Mouse (Mus musculus) kidney, embryonic 16.5 days (tissue): ENCODE results near the gene Evi2b. TPM values are rescaled to one million over a fixed set of nuclear protein-coding genes. Genes with fewer than 3 reads are reported as not detected.

Experiments
- ATAC-seq: fragments of 200-750 bp; cut with Nextera tagmentation; 2 replicates; pipeline ENCODE4 v1.8.0; 2017; ENCODE audit warnings: moderate TSS enrichment; ENCODE audit not compliant: low FRiP score, low TSS enrichment
- H3K27ac ChIP-seq: fragments of 300-500 bp; sonication (generic); 2 replicates; pipeline ENCODE4 v1.5.1; 2014; ENCODE audit warnings: low read length
- H3K27me3 ChIP-seq: fragments of 300-500 bp; sonication (generic); 2 replicates; pipeline ENCODE4 v1.6.1; 2014; ENCODE audit warnings: low read length, control low read depth, mixed read lengths; ENCODE audit not compliant: insufficient read depth
- H3K36me3 ChIP-seq: fragments of 300-500 bp; sonication (generic); 2 replicates; pipeline ENCODE4 v1.6.1; 2014; ENCODE audit warnings: low read length, control low read depth, mixed read lengths; ENCODE audit not compliant: insufficient read depth
- H3K4me1 ChIP-seq: fragments of 300-500 bp; sonication (generic); 2 replicates; pipeline ENCODE4 v1.6.1; 2014; ENCODE audit warnings: low read length, control low read depth, mixed read lengths; ENCODE audit not compliant: insufficient read depth
- H3K4me2 ChIP-seq: fragments of 300-500 bp; sonication (generic); replicated peaks from 2 replicates; pipeline ENCODE4 v1.6.1; 2014; ENCODE audit warnings: low read depth, low read length
- H3K4me3 ChIP-seq: fragments of 300-500 bp; sonication (generic); 2 replicates; pipeline ENCODE4 v1.5.1; 2014; ENCODE audit warnings: mild to moderate bottlenecking, low read length
- H3K9ac ChIP-seq: fragments of 300-500 bp; sonication (generic); replicated peaks from 2 replicates; pipeline ENCODE4 v1.6.1; 2014; ENCODE audit warnings: low read length
- H3K9me3 ChIP-seq: fragments of 300-500 bp; sonication (generic); 2 replicates; pipeline ENCODE4 v1.6.1; 2016; ENCODE audit warnings: low read length, control low read depth
- WGBS: fragments of 180-500 bp; shearing (Covaris S2); extraction: QIAGEN DNeasy Blood & Tissue Kit; methylation state at CpG from one replicate; pipeline ENCODE4 v1.1.7; 2014; 5-methylcytosine and 5-hydroxymethylcytosine counted together
- polyA plus RNA-seq: library from polyadenylated mRNA; unstranded; fragments of >200 nt; fragmentation: Nextera tagmentation; extraction: Ambion mirVana; gene quantifications from 2 replicates; pipeline ENCODE4 v1.2.1, GENCODE M21; 2015

The Evi2b gene
- 0.50 and 0.60 TPM in 2 replicates for polyA plus RNA-seq

DNA sequence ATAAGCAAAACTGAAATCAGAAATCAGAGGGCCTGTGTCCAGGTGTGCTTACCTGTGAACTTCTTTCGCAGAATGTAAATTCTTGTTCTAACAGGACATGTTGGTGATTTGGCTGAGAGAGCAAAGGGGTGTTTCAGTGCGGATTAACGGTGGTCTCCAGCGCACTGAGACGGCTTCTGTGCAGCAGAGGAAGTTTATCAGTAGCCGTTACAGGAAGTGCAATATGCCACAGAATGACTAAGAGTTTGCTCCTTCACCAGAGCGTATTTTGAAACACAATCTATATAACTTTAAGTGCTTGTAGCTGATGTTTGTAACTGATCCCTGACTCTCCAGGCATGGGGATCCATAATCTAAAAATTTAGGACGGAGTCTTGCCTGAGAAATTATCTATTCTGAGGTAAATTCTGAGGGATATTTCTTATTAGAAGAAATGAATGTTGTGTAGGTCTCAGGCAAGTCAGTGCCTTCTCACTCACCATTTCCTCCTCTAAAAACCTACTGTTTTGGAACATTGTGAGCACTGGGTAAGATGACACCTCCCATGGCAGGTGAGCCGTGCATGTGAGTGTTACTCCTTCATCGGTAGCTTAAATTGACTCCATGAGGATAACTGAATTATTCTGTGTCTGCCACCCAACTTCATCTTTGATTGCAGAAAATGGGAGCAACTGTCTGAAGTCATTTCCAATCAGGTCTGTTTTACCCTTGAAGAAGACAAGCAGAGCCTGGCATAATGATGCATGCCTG, at the start of gene Evi2b:
Gene Evi2b, minus strand, starts transcription at position 203 of the 750 bp plus-strand sequence.
- Histone ChIP-seq H3K4me3 (no peak within 1 kb of the TSS), H3K4me2 (0 out of 2 replicates have a peak within 1 kb of the TSS, but pooled peaks have one; percentile 7), H3K36me3 (no peaks in the 10 kb centered on the region), H3K27ac (0 out of 2 replicates have a peak within 1 kb of the TSS, but pooled peaks have one; percentile 53), H3K4me1 (peaks cover 10% of the 10 kb centered on the region), H3K9ac (0 out of 2 replicates have a peak within 1 kb of the TSS, but pooled peaks have one; percentile 11), H3K27me3 (no peaks in the 10 kb centered on the region), H3K9me3 (no peaks in the 10 kb centered on the region)
- no peak for ATAC-seq
- WGBS: 34% methylated on average over 10 of the region's 10 CpGs

DNA sequence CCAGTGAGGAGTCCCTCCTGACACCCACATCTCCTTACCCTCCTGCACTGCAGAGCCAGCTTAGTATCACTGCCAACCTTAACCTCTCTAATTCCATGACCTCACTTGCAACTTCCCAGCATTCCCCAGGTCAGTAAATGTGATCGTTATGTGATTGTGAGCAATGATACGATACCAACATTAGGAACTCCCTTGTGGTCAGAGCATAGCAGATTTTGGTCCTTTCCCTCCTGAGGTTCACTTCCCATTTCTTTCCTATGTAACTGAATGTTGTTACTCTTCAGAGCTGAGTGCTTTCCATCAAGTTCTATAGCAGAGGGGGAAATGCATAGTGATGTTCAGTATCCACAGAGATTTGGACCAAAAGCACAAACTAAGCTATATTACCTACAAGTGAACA, 46.8 kb upstream of the Evi2b start:
- Histone ChIP-seq H3K27ac (no peak overlapping the region), H3K4me2 (no peak overlapping the region), H3K4me3 (no peak overlapping the region), H3K4me1 (no peaks in the 10 kb centered on the region), H3K9me3 (no peaks in the 10 kb centered on the region), H3K36me3 (peaks cover 58% of the 10 kb centered on the region), H3K9ac (no peak overlapping the region), H3K27me3 (no peaks in the 10 kb centered on the region)
- ATAC-seq: no peak
- WGBS: 93% methylated on average over 2 of the region's 2 CpGs

DNA sequence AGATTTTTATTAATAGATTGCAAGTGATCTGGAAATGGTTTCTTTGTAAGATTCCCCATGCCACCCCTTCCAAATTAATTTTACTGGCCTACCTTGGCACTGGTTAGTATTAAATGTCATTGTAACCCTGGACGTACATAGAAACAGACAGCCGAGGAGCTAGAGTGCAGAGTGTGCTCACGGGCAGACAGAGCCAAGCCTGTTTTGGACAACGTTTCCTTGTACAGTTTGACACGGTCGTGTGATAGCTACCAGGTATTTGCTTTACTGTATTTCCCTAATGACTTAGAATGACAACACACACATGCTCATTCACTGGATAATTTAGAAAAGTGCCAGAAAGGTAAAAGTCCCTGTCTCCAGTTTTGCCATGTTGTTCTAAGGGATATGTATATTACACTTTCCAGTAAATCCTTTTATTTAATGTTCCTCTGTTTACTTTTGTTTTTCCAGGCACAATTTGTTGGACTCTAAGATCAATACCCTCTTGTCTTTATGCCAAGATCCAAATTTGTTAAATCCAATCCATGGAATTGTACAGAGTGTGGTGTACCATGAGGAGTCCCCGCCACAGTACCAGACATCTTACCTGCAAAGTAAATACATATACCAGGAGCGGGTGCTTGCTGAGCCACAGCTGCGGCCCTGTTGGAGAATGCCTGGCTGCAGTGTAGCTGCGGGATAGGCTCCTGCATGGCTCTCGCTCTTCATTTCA, 44.8 kb upstream of the Evi2b start:
- H3K9me3 ChIP-seq: no peaks in the 10 kb centered on the region
- no peak overlapping the region for H3K4me2 ChIP-seq
- peaks cover 54% of the 10 kb centered on the region for H3K36me3 ChIP-seq
- no peaks in the 10 kb centered on the region for H3K27me3 ChIP-seq
- H3K4me3 ChIP-seq: no peak overlapping the region
- H3K27ac ChIP-seq: no peak overlapping the region
- ATAC-seq: no peak
- WGBS: 91% methylated on average over 11 of the region's 11 CpGs
- H3K4me1 ChIP-seq: no peaks in the 10 kb centered on the region
- H3K9ac ChIP-seq: no peak overlapping the region

DNA sequence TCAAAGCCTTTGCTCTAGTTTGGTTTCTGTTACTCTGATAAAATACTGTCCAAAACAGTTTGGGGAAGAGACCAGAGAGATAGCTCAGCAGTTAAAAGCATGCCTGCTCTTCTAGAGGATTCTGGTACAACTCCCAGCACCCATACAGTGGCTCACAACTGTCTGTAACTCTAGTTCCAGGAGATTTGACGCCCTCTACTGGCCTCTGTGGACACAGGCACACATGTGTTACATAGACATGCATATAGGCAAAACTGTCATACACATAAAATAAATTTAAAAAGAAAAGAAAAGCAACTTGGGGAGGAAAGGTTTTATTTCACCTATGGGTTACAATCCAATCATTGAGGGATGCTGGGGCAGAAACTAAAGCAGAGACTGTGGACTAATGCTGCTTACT, 43.4 kb upstream of the Evi2b start:
- Histone ChIP-seq H3K36me3 (peaks cover 54% of the 10 kb centered on the region), H3K9ac (no peak overlapping the region), H3K4me3 (no peak overlapping the region), H3K27me3 (no peaks in the 10 kb centered on the region), H3K27ac (no peak overlapping the region), H3K9me3 (no peaks in the 10 kb centered on the region), H3K4me2 (no peak overlapping the region), H3K4me1 (no peaks in the 10 kb centered on the region)
- WGBS: 63% methylated on average over 1 of the region's 1 CpGs
- no peak for ATAC-seq

DNA sequence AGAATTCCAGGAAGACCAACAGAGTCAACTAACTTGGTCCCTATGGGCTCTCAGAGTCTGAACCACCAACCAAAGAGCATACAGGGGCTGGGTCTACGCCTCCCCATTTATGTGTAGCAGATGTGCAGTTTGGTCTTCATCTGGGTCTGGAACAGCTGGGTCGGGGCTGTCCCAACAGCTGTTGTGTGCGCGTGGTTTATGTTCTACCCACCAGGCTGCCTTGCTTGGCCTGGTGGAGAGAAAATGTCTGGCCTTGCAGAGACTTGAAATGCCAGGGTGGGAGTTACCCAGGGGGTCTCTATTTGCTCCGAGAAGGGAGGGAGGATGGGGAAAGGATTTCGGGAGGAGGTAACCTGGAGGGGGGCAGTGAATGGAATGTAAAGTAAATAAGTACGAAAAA, 39.9 kb upstream of the Evi2b start:
- no peak overlapping the region for H3K4me2 ChIP-seq
- no peaks in the 10 kb centered on the region for H3K9me3 ChIP-seq
- H3K27me3 ChIP-seq: no peaks in the 10 kb centered on the region
- H3K4me3 ChIP-seq: no peak overlapping the region
- H3K36me3 ChIP-seq: peaks cover 45% of the 10 kb centered on the region
- no peak overlapping the region for H3K27ac ChIP-seq
- H3K4me1 ChIP-seq: no peaks in the 10 kb centered on the region
- no peak for ATAC-seq
- 92% methylated on average over 7 of the region's 7 CpGs for WGBS
- no peak overlapping the region for H3K9ac ChIP-seq

DNA sequence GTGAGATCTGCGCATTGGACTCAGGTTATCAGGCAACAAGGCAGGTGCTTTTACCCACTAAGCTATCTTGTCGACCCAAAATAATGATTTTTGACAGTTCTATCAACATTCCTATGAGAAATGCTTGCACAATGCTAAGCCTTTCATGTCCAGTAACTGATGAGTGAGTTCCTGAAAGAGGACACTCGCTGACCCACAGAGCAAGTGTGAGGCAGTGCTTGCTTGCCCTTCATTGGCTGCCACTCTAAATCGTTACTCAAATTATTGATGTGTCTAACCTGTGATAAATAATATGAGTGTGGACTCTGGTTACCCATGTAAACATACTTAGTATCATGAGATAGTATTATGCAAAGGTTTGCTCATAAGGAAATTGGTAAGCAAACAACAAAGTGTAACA, 37.0 kb upstream of the Evi2b start:
- WGBS: 90% methylated on average over 4 of the region's 4 CpGs
- H3K4me2 ChIP-seq: no peak overlapping the region
- H3K9me3 ChIP-seq: no peaks in the 10 kb centered on the region
- H3K27me3 ChIP-seq: no peaks in the 10 kb centered on the region
- ATAC-seq: no peak
- no peak overlapping the region for H3K27ac ChIP-seq
- H3K36me3 ChIP-seq: peaks cover 41% of the 10 kb centered on the region
- H3K4me3 ChIP-seq: no peak overlapping the region
- H3K9ac ChIP-seq: no peak overlapping the region
- H3K4me1 ChIP-seq: no peaks in the 10 kb centered on the region

DNA sequence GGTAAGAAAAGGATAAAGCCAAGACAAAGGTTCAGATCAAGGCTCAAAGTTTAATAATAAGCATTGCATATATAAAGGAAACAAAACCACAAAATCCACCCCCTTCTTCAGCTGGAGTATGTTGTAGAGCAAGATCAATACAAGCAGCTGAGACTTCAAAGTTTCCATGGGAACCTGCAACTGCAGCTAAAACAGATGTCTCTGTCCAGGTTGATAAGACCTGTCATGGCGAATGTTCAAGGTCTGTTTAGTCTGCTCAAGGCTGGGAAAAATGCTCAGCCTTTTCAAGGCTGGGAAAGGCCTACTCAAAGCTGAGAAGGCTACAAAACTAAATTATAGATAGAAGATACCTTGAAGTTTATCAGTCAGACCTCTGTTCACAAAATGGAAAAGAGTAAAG, 29.1 kb upstream of the Evi2b start:
- H3K36me3 ChIP-seq: peaks cover 51% of the 10 kb centered on the region
- no peaks in the 10 kb centered on the region for H3K27me3 ChIP-seq
- no peak for ATAC-seq
- H3K4me1 ChIP-seq: no peaks in the 10 kb centered on the region
- no peak overlapping the region for H3K4me2 ChIP-seq
- no peak overlapping the region for H3K4me3 ChIP-seq
- H3K9me3 ChIP-seq: no peaks in the 10 kb centered on the region
- no peak overlapping the region for H3K27ac ChIP-seq
- WGBS: 97% methylated on average over 1 of the region's 1 CpGs
- no peak overlapping the region; the same call in 1 of the 2 replicates for H3K9ac ChIP-seq

DNA sequence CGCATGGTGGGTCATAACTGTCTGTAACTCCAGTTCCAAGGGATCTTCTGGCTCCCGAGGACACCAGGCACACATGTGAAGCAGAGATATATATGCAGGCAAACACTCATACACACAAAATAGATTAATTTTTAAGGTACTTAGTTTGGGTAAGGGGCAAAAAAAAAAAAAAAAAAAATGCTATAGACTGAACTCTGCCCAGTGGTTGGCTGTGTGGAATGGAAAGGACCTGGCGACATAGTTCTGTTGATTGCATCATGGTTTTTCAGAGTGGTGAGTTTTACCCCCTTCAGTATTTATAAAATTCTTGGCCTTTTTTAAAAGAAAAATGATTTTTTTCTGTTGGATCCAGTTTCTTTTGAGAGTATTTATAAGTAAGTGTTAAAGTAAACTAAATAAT, 12.7 kb upstream of the Evi2b start:
- ATAC-seq: no peak
- no peaks in the 10 kb centered on the region for H3K9me3 ChIP-seq
- no peaks in the 10 kb centered on the region for H3K27me3 ChIP-seq
- no peak overlapping the region for H3K4me3 ChIP-seq
- H3K36me3 ChIP-seq: peaks cover 16% of the 10 kb centered on the region
- H3K9ac ChIP-seq: no peak overlapping the region
- H3K27ac ChIP-seq: no peak overlapping the region
- 94% methylated on average over 3 of the region's 3 CpGs for WGBS
- no peak overlapping the region for H3K4me2 ChIP-seq
- no peaks in the 10 kb centered on the region for H3K4me1 ChIP-seq

DNA sequence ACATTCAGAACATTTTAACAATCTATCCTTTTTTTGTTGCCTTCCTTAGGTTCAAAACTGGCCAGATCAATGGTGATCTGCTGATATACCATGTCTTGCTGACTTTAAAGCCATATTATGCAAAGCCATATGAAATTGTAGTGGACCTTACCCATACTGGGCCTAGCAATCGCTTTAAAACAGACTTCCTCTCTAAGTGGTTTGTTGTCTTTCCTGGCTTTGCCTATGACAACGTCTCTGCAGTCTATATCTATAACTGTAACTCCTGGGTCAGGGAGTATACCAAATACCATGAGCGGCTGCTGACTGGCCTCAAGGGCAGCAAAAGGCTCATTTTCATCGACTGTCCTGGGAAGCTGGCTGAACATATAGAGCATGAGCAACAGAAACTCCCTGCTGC, 12.0 kb upstream of the Evi2b start:
- peaks cover 16% of the 10 kb centered on the region; the same call in 1 of the 2 replicates for H3K36me3 ChIP-seq
- H3K4me3 ChIP-seq: no peak overlapping the region
- H3K9ac ChIP-seq: no peak overlapping the region
- 92% methylated on average over 4 of the region's 4 CpGs for WGBS
- no peak overlapping the region for H3K4me2 ChIP-seq
- no peaks in the 10 kb centered on the region for H3K9me3 ChIP-seq
- no peak overlapping the region for H3K27ac ChIP-seq
- H3K4me1 ChIP-seq: no peaks in the 10 kb centered on the region
- no peaks in the 10 kb centered on the region for H3K27me3 ChIP-seq
- ATAC-seq: no peak
